Mouse (Mus musculus) neutrophil, adult 65 days (primary cell): ENCODE data around the gene Lhfpl1. TPM values are rescaled to one million over a fixed set of nuclear protein-coding genes. Genes with fewer than 3 reads are reported as not detected.

Source experiments
- total RNA-seq: library from RNA; stranded (reverse); gene quantifications from 2 replicates; pipeline ENCODE4 v1.2.4, GENCODE M21; 2023

Lhfpl1 gene
- not detected in 2 replicates for total RNA-seq

DNA sequence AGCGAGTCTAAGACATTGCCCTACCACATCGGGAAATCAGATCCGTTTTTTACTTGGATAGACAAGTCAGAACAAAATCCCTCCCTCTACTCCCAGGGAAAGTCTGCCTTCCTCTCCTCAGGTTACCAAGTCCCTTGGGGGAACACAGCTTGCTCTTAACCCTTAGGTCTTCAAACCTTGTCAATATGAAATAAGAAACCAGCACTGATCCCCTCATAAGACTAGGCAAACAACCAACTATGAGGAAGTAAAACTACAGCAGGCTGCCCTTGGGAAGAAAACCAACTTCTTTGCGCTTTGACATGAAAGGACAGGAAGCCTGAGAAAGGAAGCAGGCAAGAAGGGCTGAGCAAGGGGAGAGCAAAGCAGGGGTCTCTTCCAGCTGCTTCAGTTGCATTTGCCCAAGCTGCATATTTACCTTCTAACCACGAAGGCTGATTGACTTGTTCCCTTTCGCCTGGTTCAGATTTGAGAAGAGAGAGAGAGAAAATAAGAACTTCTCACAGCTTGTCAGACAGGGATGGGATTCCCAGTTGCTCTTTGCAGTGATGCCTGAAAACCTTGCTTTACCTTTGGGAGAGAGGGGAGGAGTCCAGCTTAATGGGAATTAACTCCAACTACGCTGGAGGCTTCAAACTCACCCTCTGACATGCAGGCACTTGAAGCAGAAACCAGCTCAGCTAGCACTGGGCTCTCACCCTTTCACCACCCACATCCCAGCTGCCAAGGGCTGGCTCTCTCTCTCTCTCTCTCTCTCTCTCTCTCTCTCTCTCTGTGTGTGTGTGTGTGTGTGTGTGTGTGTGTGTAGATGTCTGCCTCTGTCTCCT is at the start of gene Lhfpl1:
Gene Lhfpl1 (minus strand): TSS at position 713 of the 827 bp plus-strand sequence.

Other genes with a start within 250 kb of the Lhfpl1 start
- gene Amot, start 156.1 kb upstream of the Lhfpl1 start, total RNA-seq: 1.4 and 1.5 TPM in 2 replicates